Mouse (Mus musculus): ENCODE measurements at regions not wholly inside any gene's neighbourhood (a gene's known extent, or its start where the extent isn't known, plus 50 kb on each side); places are given as distances from the start of the nearest gene placed in this dataset.
"Not testable (repeated sequence)": the region's sequence is repeated elsewhere in the genome, so short reads cannot be mapped to it uniquely, and the experiment has no call there.

DNA sequence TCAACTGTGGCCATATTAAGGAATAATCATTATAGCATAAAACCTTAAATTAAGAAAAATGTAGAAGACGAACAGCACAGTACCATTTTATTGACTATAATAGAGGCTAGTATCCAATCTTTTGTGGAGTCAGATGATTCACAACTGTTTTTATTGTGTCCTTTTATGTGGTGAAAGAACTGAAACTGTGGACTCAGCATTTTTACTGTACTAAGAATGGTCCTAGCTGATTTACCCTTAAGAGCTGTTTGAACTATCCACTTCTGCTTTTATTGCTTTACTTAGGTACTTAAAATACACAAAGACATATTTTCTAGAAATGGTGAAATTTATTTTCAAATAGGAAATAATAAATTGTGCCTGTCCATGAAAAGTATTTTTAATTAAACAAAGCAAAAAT lies 137.9 kb upstream of the Slitrk6 start:
- peaks cover 25% of the 10 kb centered on the region for H3K9me3 ChIP-seq (replicated peaks; ENCODE audit: low read length)
- DNase-seq (ENCODE audit: extremely low read depth) = no peak
- dilution Hi-C loops (cut with MboI; ENCODE audit: extremely low pct_ligation_motif_present, extremely low pct_unique_long_range_greater_than_20kb, low sequenced_read_pairs) (no loop called here), in situ Hi-C loops (cut with MboI; ENCODE audit: low pct_ligation_motif_present, low pct_unique_long_range_greater_than_20kb, low sequenced_read_pairs) (no loop called here)
- H3K4me2 ChIP-seq (ENCODE audit: insufficient read depth, low read depth, poor library complexity, severe bottlenecking) = no peak overlapping the region
- no peaks in the 10 kb centered on the region for H3K4me1 ChIP-seq (ENCODE audit: control insufficient read depth in 1 of 2, insufficient read depth in 2 of 2)
- H3K36me3 ChIP-seq (replicated peaks in 1 of 2; ENCODE audit: control insufficient read depth in 1 of 2, insufficient read depth in 1 of 2, low read length in 1 of 2) = no peaks in the 10 kb centered on the region
- H3K4me3 ChIP-seq (replicated peaks in 1 of 3; ENCODE audit: low read depth in 2 of 3, low read length in 2 of 3, poor library complexity in 1 of 3) = no peak overlapping the region
- 0 out of 2 replicates have a peak, but pooled peaks have one; percentile 51 for TF ChIP-seq MAFK (IDR thresholded peaks at IDR 0.05; ENCODE audit: insufficient replicate concordance, low read length)
- TF ChIP-seq USF2 (conservative IDR thresholded peaks at IDR 0.05; ENCODE audit: low read depth, low read length) = no peak
- H3K9ac ChIP-seq (ENCODE audit: insufficient read depth, low read depth) = no peak overlapping the region
- H3K27me3 ChIP-seq (replicated peaks) = no peaks in the 10 kb centered on the region
- H3K79me2 ChIP-seq (replicated peaks; ENCODE audit: control insufficient read depth, extremely low read depth, insufficient read depth, poor library complexity, severe bottlenecking) = no peaks in the 10 kb centered on the region
- no peak overlapping the region for H3K27ac ChIP-seq (ENCODE audit: insufficient read depth, low read depth)

DNA sequence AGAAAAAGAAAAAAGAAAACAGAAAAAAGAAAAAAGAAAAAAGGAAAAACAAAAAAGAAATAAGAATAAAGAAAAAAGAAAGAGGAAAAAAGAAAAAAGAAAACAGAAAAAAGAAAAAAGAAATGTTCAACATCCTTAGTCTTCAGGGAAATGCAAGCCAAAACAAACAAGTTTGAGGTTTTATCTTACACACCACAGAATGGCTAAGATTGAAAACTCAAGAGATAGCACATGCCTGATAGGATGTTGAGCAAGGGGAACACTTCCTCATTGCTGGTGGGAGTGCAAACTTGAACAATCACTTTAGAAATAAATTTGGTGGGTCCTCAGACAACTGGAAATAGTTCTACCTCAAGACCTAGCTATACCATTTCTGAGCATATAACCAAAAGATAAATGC lies 116.4 kb upstream of the Slitrk6 start:
- Histone ChIP-seq H3K36me3 (replicated peaks in 1 of 2; ENCODE audit: control insufficient read depth in 1 of 2, insufficient read depth in 1 of 2, low read length in 1 of 2) (no peaks in the 10 kb centered on the region), H3K79me2 (replicated peaks; ENCODE audit: control insufficient read depth, extremely low read depth, insufficient read depth, poor library complexity, severe bottlenecking) (no peaks in the 10 kb centered on the region), H3K4me2 (ENCODE audit: insufficient read depth, low read depth, poor library complexity, severe bottlenecking) (no peak overlapping the region), H3K4me1 (ENCODE audit: control insufficient read depth in 1 of 2, insufficient read depth in 2 of 2) (no peaks in the 10 kb centered on the region), H3K27ac (ENCODE audit: insufficient read depth, low read depth) (no peak overlapping the region), H3K9ac (ENCODE audit: insufficient read depth, low read depth) (no peak overlapping the region), H3K4me3 (replicated peaks in 1 of 3; ENCODE audit: low read depth in 2 of 3, low read length in 2 of 3, poor library complexity in 1 of 3) (no peak overlapping the region), H3K27me3 (replicated peaks) (no peaks in the 10 kb centered on the region), H3K9me3 (replicated peaks; ENCODE audit: low read length) (peaks cover 26% of the 10 kb centered on the region)
- dilution Hi-C loops (cut with MboI; ENCODE audit: extremely low pct_ligation_motif_present, extremely low pct_unique_long_range_greater_than_20kb, low sequenced_read_pairs) (no loop called here), in situ Hi-C loops (cut with MboI; ENCODE audit: low pct_ligation_motif_present, low pct_unique_long_range_greater_than_20kb, low sequenced_read_pairs) (no loop called here)
- TF ChIP-seq KAT2A (IDR thresholded peaks at IDR 0.05; ENCODE audit: insufficient replicate concordance, low read length) = no peak
- no peak for TF ChIP-seq USF2 (conservative IDR thresholded peaks at IDR 0.05; ENCODE audit: low read depth, low read length)
- no peak for TF ChIP-seq TCF12 (IDR thresholded peaks at IDR 0.05; ENCODE audit: low read depth, low read length)
- no peak for TF ChIP-seq ETS1 (conservative IDR thresholded peaks at IDR 0.05; ENCODE audit: low read depth, low read length)
- TF ChIP-seq ZC3H11A (IDR thresholded peaks at IDR 0.05; ENCODE audit: low read depth, low read length) = no peak
- no peak for TF ChIP-seq JUND (conservative IDR thresholded peaks at IDR 0.05; ENCODE audit: low read depth, low read length)
- no peak for TF ChIP-seq HCFC1 (IDR thresholded peaks at IDR 0.05; ENCODE audit: low read depth, low read length)
- TF ChIP-seq IRF4 (IDR thresholded peaks at IDR 0.05; ENCODE audit: low read depth, low read length) = no peak
- TF ChIP-seq RCOR1 (conservative IDR thresholded peaks at IDR 0.05; ENCODE audit: low read depth, low read length) = no peak
- no peak for TF ChIP-seq TBP (conservative IDR thresholded peaks at IDR 0.05; ENCODE audit: low read depth, low read length)
- no peak for TF ChIP-seq SMC3 (IDR thresholded peaks at IDR 0.05; ENCODE audit: low read depth, low read length)
- TF ChIP-seq MYC (IDR thresholded peaks at IDR 0.05; ENCODE audit: low read depth, low read length) = no peak
- TF ChIP-seq MAX (IDR thresholded peaks at IDR 0.05; ENCODE audit: low read length) = no peak
- no peak for DNase-seq (ENCODE audit: extremely low read depth)

DNA sequence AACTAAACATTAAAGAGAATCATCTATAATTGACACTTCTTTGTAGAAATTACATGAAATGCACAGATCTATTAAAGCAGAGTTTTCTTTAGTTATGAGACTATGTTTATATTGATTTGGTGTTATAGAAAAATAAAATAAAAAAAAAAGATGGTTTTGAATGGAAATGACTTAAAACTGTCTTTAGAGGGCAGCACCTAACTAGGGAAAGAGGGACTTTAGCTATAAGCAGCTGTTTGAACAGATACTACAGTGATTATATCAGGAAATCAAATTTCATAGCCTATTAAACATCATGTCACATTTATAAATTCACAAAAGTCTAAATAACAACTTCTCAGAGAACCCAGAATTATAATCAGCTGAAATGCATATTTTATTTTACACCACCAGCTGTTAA lies 69.7 kb upstream of the Slitrk6 start:
- in situ Hi-C loops (cut with MboI; ENCODE audit: low pct_ligation_motif_present, low pct_unique_long_range_greater_than_20kb, low sequenced_read_pairs) = no loop called here
- Histone ChIP-seq H3K27me3 (replicated peaks) (no peaks in the 10 kb centered on the region), H3K9ac (ENCODE audit: insufficient read depth, low read depth) (no peak overlapping the region), H3K79me2 (replicated peaks; ENCODE audit: control insufficient read depth, extremely low read depth, insufficient read depth, poor library complexity, severe bottlenecking) (no peaks in the 10 kb centered on the region), H3K36me3 (replicated peaks in 1 of 2; ENCODE audit: control insufficient read depth in 1 of 2, insufficient read depth in 1 of 2, low read length in 1 of 2) (no peaks in the 10 kb centered on the region), H3K4me2 (ENCODE audit: insufficient read depth, low read depth, poor library complexity, severe bottlenecking) (no peak overlapping the region), H3K9me3 (replicated peaks; ENCODE audit: low read length) (peaks cover 9% of the 10 kb centered on the region), H3K4me3 (replicated peaks in 1 of 3; ENCODE audit: low read depth in 2 of 3, low read length in 2 of 3, poor library complexity in 1 of 3) (no peak overlapping the region), H3K4me1 (ENCODE audit: control insufficient read depth in 1 of 2, insufficient read depth in 2 of 2) (no peaks in the 10 kb centered on the region), H3K27ac (ENCODE audit: insufficient read depth, low read depth) (no peak overlapping the region)
- DNase-seq (ENCODE audit: extremely low read depth) = no peak
- dilution Hi-C loops (cut with MboI; ENCODE audit: extremely low pct_ligation_motif_present, extremely low pct_unique_long_range_greater_than_20kb, low sequenced_read_pairs) = no loop called here
- TF ChIP-seq GABPA (IDR thresholded peaks at IDR 0.05; ENCODE audit: insufficient replicate concordance, low read depth, low read length) (no peak), JUND (conservative IDR thresholded peaks at IDR 0.05; ENCODE audit: low read depth, low read length) (no peak), ZC3H11A (IDR thresholded peaks at IDR 0.05; ENCODE audit: low read depth, low read length) (no peak), ELF1 (IDR thresholded peaks at IDR 0.05; ENCODE audit: low read depth, low read length) (no peak), ZMIZ1 (IDR thresholded peaks at IDR 0.05; ENCODE audit: low read depth, low read length) (no peak), EP300 (IDR thresholded peaks at IDR 0.05; ENCODE audit: low read length) (no peak), MAX (IDR thresholded peaks at IDR 0.05; ENCODE audit: low read length) (no peak), TBP (conservative IDR thresholded peaks at IDR 0.05; ENCODE audit: low read depth, low read length) (no peak)

DNA sequence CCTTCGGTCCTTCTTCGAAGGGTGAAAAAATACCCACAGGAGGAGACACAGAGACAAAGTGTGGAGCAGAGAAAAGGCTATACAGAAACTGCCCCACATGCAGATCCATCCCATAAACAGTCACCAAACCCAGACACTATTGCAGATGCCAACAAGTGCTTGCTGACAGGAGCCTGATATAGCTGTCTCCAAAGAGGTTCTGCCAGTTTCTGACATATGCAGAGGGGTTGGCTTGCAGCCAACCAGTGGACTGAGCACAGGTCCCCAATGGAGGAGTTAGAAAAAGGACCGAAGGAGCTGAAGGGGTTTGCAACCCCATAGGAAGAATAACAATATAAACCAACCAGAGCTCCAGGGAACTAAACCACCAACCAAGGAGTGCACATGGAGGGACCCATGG lies 67.2 kb upstream of the Slitrk6 start:
- H3K9me3 ChIP-seq (replicated peaks; ENCODE audit: low read length); H3K27ac ChIP-seq (ENCODE audit: insufficient read depth, low read depth); H3K4me2 ChIP-seq (ENCODE audit: insufficient read depth, low read depth, poor library complexity, severe bottlenecking); in situ Hi-C loops (cut with MboI; ENCODE audit: low pct_ligation_motif_present, low pct_unique_long_range_greater_than_20kb, low sequenced_read_pairs); dilution Hi-C loops (cut with MboI; ENCODE audit: extremely low pct_ligation_motif_present, extremely low pct_unique_long_range_greater_than_20kb, low sequenced_read_pairs); H3K9ac ChIP-seq (ENCODE audit: insufficient read depth, low read depth); H3K36me3 ChIP-seq (replicated peaks in 1 of 2; ENCODE audit: control insufficient read depth in 1 of 2, insufficient read depth in 1 of 2, low read length in 1 of 2); H3K4me3 ChIP-seq (replicated peaks in 1 of 3; ENCODE audit: low read depth in 2 of 3, low read length in 2 of 3, poor library complexity in 1 of 3); H3K27me3 ChIP-seq (replicated peaks); DNase-seq (ENCODE audit: extremely low read depth); H3K4me1 ChIP-seq (ENCODE audit: control insufficient read depth in 1 of 2, insufficient read depth in 2 of 2); H3K79me2 ChIP-seq (replicated peaks; ENCODE audit: control insufficient read depth, extremely low read depth, insufficient read depth, poor library complexity, severe bottlenecking): not testable (repeated sequence)

All from CH12.LX (cell line).